Mouse (Mus musculus) kidney, adult 18-20 months (tissue): Measurements from ENCODE around the gene Cldnd2.
"Not testable (repeated sequence)": the region's sequence is repeated elsewhere in the genome, so short reads cannot be mapped to it uniquely, and the experiment has no call there.

Experiments used
- DNase-seq: peaks from one replicate; pipeline ENCODE4 v3.0.0; 2021

Cldnd2 gene

DNA sequence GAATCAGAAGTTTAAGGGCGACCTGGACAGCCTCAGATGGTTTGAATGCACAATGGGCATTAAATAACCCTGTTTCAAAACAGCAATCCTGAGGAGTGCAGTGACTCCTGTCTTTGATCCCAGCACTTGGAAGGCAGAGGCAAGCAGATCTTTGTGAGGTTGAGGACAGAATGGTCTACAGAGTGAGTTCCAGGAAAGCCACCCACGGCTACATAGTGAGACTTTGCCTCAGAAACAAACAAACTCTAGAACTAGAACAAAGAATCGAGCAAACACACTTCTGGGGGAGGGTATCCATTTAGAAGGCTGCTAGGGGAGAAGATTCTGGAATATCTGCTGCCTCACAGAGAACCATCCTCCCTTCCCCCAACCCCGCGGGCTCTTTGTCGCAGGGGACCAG, at the start of gene Cldnd2:
TSS of gene Cldnd2 (plus strand) at position 301 of the 400 bp plus-strand sequence.
- DNase-seq = no peak

DNA sequence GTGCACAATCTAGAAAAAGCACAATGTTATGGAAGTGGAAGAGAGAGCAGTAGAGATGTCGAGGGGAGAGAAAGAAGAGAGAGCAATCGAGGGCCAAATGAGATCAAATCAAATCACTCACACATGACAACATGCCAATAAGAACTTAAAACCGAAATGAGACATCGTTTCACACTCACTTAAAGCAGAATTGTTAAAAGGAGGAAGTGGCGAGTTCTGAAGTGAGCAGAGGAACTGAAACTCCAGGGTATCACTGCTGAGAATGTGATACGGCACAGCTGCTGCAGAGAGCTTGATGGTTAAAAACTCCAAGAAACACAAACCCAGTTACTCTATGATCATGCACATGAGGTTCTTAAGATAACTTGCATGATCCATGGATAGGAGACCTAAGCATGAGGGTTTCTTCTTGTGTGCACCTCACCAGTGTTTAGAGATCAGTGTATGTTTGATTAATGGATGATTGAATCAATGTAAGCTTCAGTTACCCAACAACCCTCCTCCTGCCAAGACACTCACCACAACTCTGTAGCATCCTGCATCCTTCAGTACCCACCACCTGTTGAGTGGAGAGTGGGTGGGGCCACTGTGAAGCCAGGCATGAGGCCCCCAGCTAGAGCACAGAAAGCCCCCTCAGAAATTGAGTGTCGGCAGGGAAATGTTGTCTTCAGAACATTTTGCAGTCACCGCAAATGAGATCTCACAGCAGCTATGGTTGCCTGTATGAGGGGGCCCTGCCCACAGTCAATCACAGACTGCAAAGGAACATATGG, 48.0 kb upstream of the Cldnd2 start:
- no peak for DNase-seq

DNA sequence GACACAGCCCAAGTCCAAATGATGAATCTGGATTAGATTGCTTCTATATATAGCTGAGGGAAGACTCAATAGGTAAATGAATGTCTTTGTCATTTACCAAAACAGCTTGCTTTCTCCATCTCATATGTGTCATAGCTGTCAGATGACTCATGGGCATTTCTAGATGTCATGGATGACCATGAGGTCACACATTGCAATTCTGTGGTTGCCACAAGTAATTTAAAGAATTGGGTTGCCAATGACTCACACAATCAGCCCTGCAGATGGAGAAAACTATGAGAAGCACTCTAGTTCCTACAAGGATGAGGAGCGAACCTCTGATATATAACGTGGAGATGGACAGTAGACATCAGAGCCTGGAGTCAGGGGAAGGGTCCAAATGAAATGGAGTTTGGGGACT, 41.1 kb upstream of the Cldnd2 start:
- DNase-seq = no peak

DNA sequence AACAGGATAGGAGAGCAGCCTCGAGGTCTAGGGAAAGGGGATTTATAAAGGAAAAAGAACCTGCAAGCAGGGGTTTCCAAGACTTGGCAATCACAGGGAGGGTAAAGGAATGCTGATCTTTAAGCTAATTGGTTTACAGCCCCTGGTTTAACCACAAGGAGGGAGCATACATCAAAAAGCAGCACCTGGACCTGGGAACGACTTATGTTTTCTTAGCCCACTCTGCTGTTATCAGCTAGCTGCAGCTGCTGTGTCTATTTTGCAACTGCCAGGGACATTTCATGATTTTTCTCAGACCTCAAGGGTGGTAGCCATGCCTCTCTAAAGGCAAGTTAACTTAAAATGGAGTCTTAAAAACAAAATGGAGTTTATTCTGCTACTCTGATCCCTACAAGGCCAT, 37.9 kb upstream of the Cldnd2 start:
- no peak for DNase-seq

DNA sequence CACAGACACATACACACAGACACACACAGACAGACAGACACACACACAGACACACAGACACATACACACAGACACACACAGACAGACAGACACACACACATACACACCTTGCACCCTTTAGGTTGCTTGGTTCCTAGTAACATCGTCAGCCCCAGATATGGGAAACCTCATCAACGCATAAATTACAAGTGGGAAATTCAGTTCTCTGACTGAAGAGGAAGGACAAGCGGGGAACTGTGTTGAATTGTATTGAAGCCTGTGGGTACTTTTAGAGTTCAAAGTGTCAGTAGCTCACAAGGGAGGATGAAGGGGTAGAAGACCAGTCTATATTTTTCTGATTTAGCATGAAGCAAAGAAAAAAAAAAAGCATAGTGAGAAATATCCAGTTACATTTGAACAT, 33.0 kb upstream of the Cldnd2 start:
- no peak for DNase-seq

DNA sequence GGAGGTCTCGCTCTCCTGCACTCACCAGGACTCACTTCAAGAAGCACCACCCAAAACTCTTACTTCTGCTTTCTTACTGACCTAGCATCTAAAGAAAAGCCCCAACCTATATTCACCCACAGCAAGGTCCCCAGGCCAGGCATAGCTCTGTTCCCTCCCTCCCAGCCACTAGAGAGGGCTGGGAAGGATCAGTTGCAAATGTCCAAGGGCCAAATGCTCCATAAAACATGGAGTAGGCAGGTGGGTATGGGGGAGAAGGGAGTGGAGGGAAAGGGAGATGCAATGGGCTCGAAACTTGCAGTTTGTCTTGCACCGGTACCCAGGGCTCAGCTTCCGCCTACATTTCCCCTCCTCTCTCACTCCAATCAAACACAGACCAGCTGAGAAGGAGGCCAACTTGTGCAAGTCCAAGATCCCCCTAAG, 32.4 kb upstream of the Cldnd2 start, which contains the start of gene Siglecg:
TSS of gene Siglecg (plus strand) at position 74 of the 423 bp plus-strand sequence.
- DNase-seq = no peak

DNA sequence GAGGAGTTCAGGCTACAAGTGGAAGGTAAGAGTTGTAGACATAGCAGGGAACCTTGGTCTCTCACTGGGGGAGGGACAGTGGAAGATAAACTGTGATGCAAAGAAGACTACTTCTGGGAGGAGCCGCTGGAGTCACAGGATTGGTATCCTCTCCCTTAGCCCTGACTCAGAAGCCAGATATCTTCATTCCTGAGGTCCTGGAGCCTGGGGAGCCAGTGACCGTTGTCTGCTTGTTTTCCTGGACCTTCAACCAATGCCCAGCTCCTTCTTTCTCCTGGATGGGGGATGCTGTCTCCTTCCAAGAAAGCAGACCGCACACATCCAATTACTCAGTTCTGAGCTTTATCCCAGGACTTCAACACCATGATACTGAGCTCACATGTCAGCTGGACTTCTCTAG, 31.5 kb upstream of the Cldnd2 start:
- no peak for DNase-seq

DNA sequence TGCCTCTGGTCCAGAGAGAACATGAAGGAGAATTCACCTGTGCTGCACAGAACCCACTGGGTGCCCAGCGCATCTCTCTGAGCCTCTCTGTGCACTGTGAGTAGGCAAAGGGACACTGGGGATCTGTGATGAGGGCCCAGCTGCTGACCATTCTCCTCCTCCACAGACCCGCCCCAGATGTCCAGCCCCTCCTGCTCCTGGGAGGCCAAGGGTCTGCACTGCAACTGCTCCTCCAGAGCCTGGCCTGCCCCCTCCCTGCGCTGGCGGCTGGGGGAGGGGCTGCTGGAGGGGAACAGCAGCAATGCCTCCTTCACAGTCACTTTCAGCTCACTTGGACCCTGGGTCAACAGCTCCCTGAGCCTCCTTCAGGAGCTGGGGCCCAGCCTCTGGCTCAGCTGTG, 28.9 kb upstream of the Cldnd2 start:
- not testable (repeated sequence) for DNase-seq

DNA sequence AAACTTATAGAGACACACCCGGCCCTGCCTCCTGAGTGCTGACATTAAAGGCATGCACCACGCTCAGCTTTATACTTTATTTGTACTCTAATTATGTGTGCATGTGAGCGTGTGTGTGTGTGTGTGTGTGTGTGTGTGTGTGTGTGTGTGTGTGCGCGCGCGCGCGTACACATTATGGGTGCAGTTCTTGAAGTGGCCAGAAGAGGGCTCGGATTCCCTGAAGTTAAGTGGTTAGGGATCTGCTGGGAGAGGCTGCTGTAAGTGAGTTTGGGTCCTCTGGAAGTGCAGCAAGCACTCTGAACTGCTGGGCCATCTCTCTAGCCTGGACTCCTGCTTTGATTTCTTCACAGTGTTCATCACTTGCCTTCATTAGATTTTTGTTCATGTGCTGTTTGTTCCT, 23.3 kb upstream of the Cldnd2 start:
- DNase-seq = no peak

DNA sequence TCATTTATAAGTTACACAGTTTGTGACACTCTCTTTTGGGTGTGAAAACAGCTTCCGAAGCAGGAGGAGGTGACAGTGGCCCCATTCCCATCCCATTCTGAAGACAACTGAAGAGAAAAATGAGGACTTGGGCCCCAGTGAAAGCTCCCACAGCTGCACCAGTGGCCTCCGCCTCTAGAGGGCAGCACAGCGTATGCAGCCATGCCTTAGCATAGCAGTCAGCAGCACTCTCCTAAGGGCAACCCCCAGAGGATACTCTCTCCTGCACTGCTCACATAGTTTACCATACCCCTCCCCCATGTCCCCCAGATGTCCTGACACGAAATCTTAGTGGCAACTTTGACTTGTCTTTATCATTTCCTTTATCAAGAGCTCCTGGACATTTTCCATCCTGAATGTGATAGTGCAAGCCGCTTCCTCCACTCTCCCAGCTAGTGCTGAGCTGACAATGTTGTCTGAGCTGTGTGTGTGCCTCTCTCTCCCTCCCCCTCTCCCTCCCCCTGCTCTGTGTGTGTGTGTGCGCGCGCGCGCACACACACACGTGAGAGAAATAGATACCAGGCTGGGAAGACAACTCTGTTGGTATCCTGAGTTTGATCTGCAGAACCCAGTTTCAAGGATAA, 17.5 kb upstream of the Cldnd2 start:
- peak; percentile 91 for DNase-seq

DNA sequence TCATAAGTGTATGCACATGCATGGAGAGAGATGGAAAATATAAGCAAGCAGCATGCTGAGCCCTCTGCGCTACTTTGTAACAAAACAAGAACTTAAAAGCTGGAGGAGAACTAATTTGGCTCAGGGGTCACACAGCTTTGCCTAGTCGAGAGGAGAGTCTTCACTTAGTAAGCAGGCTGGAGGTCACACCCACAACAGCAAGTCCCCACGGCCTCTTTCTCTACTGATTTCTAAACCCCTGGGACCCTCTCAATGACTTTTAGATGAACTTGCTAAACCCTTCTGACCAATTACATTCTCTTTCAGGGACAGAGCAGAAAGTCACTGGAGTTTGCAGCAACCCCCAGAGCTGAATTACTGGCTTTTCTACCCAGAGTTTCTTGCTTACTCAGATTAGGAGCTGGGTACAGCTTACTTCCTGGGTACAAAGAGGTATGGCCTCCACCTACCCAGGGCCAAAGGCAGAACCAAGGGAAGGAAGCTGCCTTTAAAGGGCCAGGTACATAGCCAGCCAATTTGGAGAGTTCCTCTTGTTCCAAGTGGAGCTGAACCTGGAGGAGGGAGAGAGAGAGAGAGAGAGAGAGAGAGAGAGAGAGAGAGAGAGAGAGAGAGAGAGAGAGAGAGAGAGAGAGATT, 16.5 kb upstream of the Cldnd2 start:
- no peak for DNase-seq

DNA sequence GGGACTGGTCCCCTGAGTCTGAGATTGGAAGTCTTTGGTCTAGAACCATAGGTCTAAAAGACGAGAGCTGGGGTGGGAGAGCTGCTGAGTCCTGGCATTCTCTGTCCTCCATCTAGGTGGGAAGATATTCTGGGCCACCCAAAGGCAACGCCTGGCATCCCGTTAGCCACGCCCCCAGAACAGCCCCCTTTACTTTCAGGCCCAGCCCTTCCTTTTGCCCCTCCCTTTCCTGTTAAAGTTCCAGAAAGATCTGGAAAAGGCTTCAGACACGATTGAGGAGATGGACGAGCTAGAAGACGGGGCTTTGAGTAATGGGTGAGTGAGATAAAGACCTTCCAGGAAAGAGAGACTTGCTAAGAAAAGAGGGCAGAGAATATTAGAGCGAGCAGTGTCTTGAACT, 13.2 kb upstream of the Cldnd2 start, which contains the start of gene Lim2:
TSS of gene Lim2 (plus strand) at position 265 of the 400 bp plus-strand sequence.
- no peak for DNase-seq

DNA sequence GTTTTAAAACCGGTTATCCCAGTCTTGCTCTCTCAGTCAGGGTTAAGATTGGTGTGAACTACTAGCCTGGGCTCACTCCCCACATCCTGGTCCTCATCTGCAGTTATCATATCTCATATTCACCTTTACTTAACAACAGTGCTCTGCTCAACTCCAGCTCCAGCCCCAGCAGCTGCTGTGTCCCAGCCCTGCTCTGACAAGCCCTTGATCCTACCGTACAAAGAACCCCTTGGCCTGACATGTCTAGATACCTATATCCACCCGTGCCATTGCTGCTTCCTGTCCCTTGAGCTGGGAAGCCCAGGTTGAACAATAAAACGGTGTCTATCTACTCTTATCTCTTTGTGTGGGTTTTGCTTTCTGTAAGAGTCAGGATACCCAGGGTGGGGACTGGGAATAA, 11.1 kb upstream of the Cldnd2 start:
- DNase-seq = no peak

DNA sequence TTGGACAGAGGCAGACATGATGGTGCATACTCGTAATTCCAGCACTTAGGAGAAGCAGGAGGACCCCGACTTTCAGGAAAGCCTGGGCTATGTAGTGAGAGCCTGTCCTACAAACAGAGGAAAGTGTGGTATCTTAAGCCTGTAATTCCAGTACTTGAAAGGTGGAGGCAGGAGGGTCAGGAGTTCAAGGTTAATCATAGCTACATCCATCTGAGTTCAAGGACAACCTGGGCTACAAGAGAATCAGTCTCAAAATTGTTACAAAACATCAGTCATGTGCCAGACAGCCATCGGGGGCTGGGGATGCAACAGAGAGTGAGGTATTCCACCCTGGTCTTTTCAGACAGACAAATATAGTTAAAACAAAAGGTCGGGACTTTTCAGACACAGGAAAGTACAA, 7.7 kb upstream of the Cldnd2 start:
- DNase-seq = no peak

DNA sequence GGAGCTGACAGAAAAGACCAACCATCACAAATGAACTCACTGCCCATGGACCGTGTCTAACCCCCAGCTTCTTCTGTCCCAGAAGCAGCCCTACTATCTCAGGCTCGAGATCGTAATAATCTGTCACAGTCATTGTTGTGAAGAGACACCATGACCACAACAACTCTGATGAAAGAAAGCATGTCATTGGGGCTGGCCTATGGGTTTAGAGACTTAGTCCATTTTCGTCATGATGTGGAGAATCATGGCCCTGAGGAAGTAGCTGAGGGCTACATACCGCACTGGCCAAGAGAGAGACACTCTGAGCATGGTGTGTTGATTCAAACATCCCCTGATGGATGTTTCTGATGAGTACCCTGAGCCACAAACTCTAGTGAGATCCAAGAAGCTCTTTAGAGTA, 5.9 kb upstream of the Cldnd2 start:
- no peak for DNase-seq

DNA sequence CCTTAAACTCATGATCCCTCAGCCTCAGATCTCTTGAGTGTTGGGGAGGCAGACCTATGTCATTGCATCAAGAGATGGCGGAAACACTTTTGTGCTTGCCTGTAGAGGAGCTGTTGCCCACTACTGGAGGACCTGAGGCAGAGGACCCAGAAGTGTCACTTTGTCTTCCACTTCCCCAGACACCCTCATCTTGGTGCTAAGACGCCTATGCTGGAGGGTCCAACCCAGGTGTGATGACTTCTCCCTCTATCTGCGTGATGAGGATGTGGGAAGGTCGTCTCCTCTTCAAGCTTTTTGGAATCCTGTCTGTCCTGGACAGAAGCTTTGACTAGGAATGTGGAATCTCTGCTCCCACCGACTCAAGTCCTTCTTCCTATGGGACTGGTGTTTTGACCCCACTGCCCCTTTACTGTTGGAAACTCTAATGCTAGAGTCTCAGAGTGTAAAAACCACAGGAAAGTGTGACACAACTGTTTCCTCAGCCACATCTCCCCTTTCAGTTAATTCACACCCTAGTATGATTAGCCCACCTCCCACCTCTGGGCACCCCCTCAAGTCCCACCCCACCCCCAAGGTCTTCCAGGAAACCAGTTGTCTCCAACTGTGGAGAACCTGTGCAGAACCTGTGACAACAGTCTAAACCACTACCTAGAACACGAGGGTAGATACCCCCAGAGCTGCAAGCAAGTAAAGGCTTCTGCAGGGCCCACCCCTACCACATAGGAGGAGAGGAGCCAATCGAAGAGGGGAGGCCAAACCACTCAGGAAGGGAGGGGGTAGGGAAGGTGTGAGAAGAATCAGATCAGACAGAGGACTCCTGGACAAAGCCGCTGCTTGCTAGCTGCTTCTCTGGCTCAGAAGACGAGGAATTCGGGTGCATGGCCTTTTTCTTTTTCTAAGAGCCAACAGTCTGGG, 4.0 kb upstream of the Cldnd2 start, which contains the start of gene Nkg7:
TSS of gene Nkg7 (plus strand) at position 733 of the 915 bp plus-strand sequence.
- no peak for DNase-seq

DNA sequence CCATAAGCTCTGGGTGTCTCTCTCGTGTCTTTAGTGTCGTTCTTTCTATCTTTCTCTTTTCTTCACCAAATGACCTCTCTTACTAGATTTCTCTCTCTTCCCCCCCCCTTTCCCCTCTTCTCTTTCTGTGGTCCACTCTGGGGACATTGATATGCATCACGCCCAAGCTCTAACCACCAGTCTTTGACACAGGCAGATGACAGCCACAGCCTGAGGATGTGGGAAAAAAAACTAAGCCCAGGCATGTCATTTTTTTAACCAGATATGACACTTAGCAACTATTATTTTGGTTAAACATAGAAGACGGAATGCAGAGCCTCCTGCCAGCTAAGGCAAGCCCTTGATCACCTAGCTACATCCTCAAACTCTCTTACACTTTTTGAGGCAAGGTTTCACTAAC, 2.0 kb upstream of the Cldnd2 start:
- DNase-seq = no peak

DNA sequence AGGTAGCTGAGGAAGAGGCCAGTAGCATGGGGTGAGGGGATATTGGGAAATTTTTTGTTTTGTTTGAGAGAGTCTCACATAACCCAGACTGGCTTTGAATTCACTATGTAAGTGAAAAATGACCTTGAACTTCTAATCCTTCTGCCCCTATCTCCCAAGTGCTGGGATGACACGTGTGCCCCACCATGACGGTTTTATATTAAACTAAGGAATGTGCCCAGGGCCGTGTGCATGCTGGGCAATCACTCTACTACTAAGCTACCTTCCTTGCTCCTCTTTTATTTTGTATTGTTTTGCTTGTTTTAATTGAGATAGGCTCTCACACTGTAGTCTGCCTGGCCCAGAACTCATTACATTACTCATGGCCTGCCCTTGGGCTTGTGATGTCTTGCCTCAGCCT, 489 bp downstream of the Cldnd2 start:
- peak; percentile 41 for DNase-seq

DNA sequence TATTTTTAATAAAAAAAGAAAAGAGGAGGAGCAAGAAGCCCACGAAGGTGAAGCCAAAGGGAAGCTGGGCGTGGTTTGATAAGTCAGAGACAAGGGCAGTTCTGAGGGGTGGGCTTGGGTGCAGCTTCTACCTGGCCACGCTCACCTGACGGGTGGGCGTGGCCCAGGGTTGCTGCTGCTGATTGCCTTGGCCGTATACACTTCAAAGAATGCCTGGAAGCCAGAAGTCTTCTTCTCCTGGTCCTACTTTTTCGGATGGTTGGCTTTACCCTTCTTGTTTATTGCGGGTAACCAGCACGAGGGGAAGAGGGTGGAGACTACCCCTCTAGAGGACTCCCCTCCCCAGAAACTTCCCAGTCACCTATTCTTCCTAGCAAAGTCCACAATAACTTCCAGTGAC, 2.1 kb downstream of the Cldnd2 start:
- DNase-seq = no peak

DNA sequence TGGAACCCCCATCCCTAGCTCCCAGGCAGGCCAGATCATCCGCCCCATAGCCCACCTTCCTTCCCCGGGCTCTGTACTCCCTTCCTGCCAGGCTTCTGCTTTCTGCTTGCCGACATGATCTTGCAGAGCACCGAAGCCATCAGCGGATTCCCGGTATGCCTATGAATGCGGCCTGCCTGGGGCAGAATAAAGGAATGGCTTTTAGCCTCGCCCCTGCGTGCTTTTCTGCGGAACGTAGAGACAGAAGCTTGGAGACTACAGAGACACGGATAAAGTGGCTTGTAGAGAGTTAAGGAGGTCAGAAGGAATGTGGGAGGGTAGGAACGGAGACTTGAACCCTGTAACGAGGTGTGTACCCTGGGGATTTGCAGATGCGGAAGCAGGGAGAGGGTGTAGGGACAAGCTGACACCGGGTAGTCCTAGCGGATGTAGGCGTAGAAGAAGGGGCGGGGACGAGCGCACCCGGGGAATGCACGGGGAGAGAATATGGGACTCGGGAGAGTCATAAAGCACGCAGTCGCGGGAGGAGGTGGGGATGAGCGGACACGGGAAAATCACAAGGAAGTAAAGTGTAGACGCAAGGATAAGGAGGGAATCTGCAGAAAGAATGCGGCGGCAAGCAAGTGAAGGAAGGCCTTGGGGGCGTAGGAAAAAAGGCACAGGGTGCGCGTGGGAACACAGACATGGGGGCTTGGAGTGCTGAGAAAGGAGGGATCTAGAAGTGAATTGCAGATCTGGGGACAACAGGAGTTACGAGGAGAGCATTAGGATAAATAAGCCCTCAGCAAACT, 2.7 kb downstream of the Cldnd2 start:
- DNase-seq = peak; percentile 87

DNA sequence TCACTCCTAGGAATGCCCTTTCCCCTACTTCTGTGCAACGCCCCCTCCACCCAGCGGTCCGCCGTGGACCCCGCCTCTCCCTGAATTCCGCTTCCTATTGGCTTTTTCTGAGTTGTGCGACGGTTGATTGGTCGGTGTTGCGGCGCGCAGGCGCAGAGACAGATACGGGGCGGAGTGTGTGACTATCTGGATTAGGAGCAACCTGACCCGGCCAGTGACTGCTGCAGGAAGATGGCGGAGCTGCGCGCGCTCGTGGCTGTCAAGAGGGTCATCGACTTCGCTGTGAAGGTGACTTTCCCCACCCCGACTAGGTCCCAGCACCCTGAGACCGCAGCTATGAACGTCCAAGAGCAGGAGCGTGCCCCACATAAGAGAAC, 3.3 kb downstream of the Cldnd2 start, which contains the start of the genes Etfb and Gm45233:
TSS of gene Etfb (plus strand) at position 167 of the 377 bp plus-strand sequence.
TSS of gene Gm45233 (plus strand) at position 212 of the 377 bp plus-strand sequence.
- DNase-seq = peak; percentile 94

DNA sequence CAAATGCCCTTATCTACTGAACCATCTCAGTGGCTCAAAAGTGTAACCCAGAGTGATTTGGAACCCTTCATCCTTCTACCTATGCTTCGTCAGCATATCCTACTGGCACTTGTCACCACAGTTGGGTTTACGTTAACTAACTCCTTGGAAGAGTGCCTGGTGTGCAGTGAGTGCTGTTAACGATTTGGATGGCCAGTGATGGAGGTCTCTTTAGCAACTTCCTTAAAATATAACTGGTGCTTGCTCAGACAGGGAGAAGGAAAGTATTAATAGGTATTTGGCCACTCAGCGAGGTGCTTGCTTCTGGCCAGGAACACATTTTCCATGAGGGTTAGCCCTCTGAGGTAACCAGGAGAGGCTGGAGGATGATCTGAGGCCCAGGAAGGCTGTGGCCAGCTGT, 7.2 kb downstream of the Cldnd2 start:
- DNase-seq = peak; percentile 68
